Mouse (Mus musculus): ENCODE measurements around the gene Rasgef1a. TPM values are rescaled to one million over a fixed set of nuclear protein-coding genes. Genes with fewer than 3 reads are reported as not detected.

Rasgef1a gene
- polyA plus RNA-seq, 1 experiment = 0.11 TPM

DNA sequence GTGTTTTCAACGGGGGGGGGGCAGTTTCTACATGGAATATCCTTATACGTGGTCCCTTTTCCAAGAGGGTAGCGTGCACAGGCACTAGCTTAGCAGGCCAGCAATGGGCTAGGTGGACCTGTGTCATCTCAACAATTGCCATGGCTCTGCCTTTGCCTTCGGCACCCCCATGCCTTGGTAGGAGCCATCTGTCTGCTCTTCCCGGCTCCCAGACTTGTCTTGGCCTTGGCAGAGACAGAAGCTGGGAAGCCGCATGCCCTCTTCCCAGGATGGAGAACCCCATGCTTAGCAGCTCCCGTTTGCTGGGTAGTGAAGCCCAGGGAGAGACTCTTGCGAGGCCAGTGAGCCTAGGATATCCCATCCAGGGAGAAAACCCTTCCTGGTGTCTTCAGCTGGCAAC, 73.4 kb downstream of the Rasgef1a start:
- Histone ChIP-seq H3K79me2 (ENCODE audit: control insufficient read depth, insufficient read depth) (no peaks in the 10 kb centered on the region), H3ac (ENCODE audit: control insufficient read depth, insufficient read length) (no peak overlapping the region), H3K27me3 (ENCODE audit: control insufficient read depth, insufficient read depth, insufficient read length) (peaks cover 33% of the 10 kb centered on the region), H3K4me2 (ENCODE audit: low read depth) (no peak overlapping the region), H3K4me3 (no peak overlapping the region), H3K36me3 (ENCODE audit: control insufficient read depth, insufficient read depth) (no peaks in the 10 kb centered on the region)
- TF ChIP-seq REST (IDR thresholded peaks at IDR 0.05; ENCODE audit: insufficient read depth, insufficient read length) = no peak
- no peak for TF ChIP-seq CEBPB (IDR thresholded peaks at IDR 0.05; ENCODE audit: insufficient read depth, poor library complexity, severe bottlenecking)
- no peak for TF ChIP-seq SRF (IDR thresholded peaks at IDR 0.05; ENCODE audit: control insufficient read depth, insufficient read length, low read depth)
- no peak for TF ChIP-seq TCF3 (IDR thresholded peaks at IDR 0.05; ENCODE audit: insufficient read length, low read depth)
- TF ChIP-seq TCF12 (IDR thresholded peaks at IDR 0.05; ENCODE audit: insufficient read depth, poor library complexity, severe bottlenecking) = no peak
- TF ChIP-seq POLR2A (IDR thresholded peaks at IDR 0.05; ENCODE audit: insufficient read length, low read depth) = no peak
- no peak for TF ChIP-seq MYOD1 (IDR thresholded peaks at IDR 0.05; ENCODE audit: control insufficient read depth in 1 of 3, insufficient read length in 2 of 3, low read depth in 2 of 3)
- no peak for TF ChIP-seq USF1 (IDR thresholded peaks at IDR 0.05; ENCODE audit: low read depth)
- TF ChIP-seq MYOG (IDR thresholded peaks at IDR 0.05; ENCODE audit: control insufficient read depth in 1 of 3, insufficient read depth in 1 of 3, insufficient read length in 2 of 3, low read depth in 2 of 3) = no peak
- TF ChIP-seq POLR2AphosphoS2 (IDR thresholded peaks at IDR 0.05; ENCODE audit: insufficient read length, low read depth) = no peak
- no peak for TF ChIP-seq MAX (IDR thresholded peaks at IDR 0.05; ENCODE audit: low read depth)
- TF ChIP-seq E2F4 (IDR thresholded peaks at IDR 0.05; ENCODE audit: insufficient read depth) = no peak

DNA sequence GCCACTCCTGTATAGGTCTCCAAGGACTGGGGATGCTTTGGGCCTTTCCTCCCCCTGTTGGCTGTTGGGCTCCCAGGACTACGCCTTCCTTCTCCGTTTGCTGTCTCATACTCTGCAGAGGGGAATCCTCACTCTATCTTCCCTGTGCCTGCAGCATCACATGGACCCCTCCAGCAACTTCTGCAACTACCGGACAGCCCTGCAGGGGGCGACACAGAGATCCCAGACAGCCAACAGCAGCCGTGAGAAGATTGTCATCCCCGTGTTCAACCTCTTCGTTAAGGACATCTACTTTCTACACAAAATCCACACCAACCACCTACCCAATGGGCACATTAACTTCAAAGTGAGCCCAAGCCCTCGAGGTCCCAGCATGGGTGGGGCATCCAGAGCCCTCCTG, 76.7 kb downstream of the Rasgef1a start:
- peaks cover 7% of the 10 kb centered on the region for H3K27me3 ChIP-seq (ENCODE audit: control insufficient read depth, insufficient read depth, insufficient read length)
- TF ChIP-seq MAX (IDR thresholded peaks at IDR 0.05; ENCODE audit: low read depth) = no peak
- TF ChIP-seq TCF3 (IDR thresholded peaks at IDR 0.05; ENCODE audit: insufficient read length, low read depth) = no peak
- no peak for TF ChIP-seq MYOD1 (IDR thresholded peaks at IDR 0.05; ENCODE audit: control insufficient read depth in 1 of 3, insufficient read length in 2 of 3, low read depth in 2 of 3)
- no peak for TF ChIP-seq CEBPB (IDR thresholded peaks at IDR 0.05; ENCODE audit: insufficient read depth, poor library complexity, severe bottlenecking)
- no peak for TF ChIP-seq POLR2AphosphoS2 (IDR thresholded peaks at IDR 0.05; ENCODE audit: insufficient read length, low read depth)
- no peak for TF ChIP-seq SRF (IDR thresholded peaks at IDR 0.05; ENCODE audit: control insufficient read depth, insufficient read length, low read depth)
- TF ChIP-seq TCF12 (IDR thresholded peaks at IDR 0.05; ENCODE audit: insufficient read depth, poor library complexity, severe bottlenecking) = no peak
- TF ChIP-seq E2F4 (IDR thresholded peaks at IDR 0.05; ENCODE audit: insufficient read depth) = no peak
- no peak for TF ChIP-seq POLR2A (IDR thresholded peaks at IDR 0.05; ENCODE audit: insufficient read length, low read depth)
- TF ChIP-seq REST (IDR thresholded peaks at IDR 0.05; ENCODE audit: insufficient read depth, insufficient read length) = no peak
- no peak for TF ChIP-seq MYOG (IDR thresholded peaks at IDR 0.05; ENCODE audit: control insufficient read depth in 1 of 3, insufficient read depth in 1 of 3, insufficient read length in 2 of 3, low read depth in 2 of 3)
- no peak for TF ChIP-seq USF1 (IDR thresholded peaks at IDR 0.05; ENCODE audit: low read depth)
- H3K4me2 ChIP-seq (ENCODE audit: low read depth) = no peak overlapping the region
- H3K4me3 ChIP-seq = no peak overlapping the region
- H3K36me3 ChIP-seq (ENCODE audit: control insufficient read depth, insufficient read depth) = no peaks in the 10 kb centered on the region
- H3K79me2 ChIP-seq (ENCODE audit: control insufficient read depth, insufficient read depth) = no peaks in the 10 kb centered on the region
- H3ac ChIP-seq (ENCODE audit: control insufficient read depth, insufficient read length) = no peak overlapping the region

DNA sequence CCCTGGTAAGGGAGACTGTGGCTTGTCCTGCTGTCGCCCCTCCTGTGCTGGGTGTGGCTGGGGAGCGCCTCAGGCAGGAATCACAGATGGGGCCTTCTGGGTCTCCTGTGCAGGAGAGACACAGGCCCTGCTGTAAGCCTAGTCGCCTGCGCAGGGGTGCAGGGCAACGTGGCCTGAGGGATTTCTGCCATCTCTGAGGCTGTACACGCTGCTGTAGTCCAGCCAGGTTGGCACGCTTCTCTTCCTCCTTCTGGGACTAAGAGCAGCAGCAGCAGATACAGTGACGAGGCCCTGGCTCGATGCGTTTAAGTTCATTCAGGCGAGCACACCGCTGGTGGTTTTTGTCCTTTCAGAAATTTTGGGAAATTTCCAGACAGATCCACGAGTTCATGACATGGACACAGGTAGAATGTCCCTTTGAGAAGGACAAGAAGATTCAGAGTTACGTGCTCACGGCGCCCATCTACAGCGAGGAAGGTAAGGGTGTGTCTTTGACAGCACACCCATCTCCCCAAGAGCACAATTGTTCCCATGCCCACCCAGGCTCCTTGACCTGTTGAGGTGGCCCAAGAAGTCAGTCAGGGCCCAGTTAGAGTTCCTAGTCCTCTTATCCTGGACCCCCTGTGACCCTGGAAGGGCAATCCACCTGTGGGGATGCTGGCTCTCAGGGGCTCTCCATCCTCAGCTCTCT, 77.7 kb downstream of the Rasgef1a start:
- Histone ChIP-seq H3K4me2 (ENCODE audit: low read depth) (no peak overlapping the region), H3K79me2 (ENCODE audit: control insufficient read depth, insufficient read depth) (no peaks in the 10 kb centered on the region), H3ac (ENCODE audit: control insufficient read depth, insufficient read length) (no peak overlapping the region), H3K27me3 (ENCODE audit: control insufficient read depth, insufficient read depth, insufficient read length) (peaks cover 8% of the 10 kb centered on the region), H3K4me3 (no peak overlapping the region), H3K36me3 (ENCODE audit: control insufficient read depth, insufficient read depth) (no peaks in the 10 kb centered on the region)
- TF ChIP-seq USF1 (IDR thresholded peaks at IDR 0.05; ENCODE audit: low read depth) = no peak

DNA sequence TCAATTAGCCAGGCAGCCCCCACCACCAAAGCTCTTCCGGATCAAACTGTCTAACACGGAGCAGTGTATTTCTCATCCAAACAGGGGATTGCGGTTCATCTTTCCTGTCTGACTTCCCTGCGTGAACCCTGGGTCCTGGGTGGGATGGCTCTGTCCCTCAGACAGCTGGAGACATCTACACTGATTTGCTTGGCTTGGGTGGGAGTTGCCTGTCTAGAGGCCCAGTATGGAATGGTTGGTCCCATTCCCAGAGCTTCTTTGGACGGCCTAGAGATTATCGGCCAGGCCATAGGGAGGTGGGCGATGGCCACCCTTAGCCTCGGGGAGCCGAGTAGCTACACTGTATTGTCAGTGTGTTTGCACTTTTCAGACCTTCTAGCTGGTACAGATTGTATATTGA, 79.6 kb downstream of the Rasgef1a start:
- H3K4me2 ChIP-seq (ENCODE audit: low read depth) = no peak overlapping the region
- no peak overlapping the region for H3ac ChIP-seq (ENCODE audit: control insufficient read depth, insufficient read length)
- H3K4me3 ChIP-seq = no peak overlapping the region
- no peaks in the 10 kb centered on the region for H3K36me3 ChIP-seq (ENCODE audit: control insufficient read depth, insufficient read depth)
- no peaks in the 10 kb centered on the region for H3K79me2 ChIP-seq (ENCODE audit: control insufficient read depth, insufficient read depth)
- TF ChIP-seq SRF (IDR thresholded peaks at IDR 0.05; ENCODE audit: control insufficient read depth, insufficient read length, low read depth) (no peak), MYOD1 (IDR thresholded peaks at IDR 0.05; ENCODE audit: control insufficient read depth in 1 of 3, insufficient read length in 2 of 3, low read depth in 2 of 3) (no peak), MAX (IDR thresholded peaks at IDR 0.05; ENCODE audit: low read depth) (no peak), POLR2A (IDR thresholded peaks at IDR 0.05; ENCODE audit: insufficient read length, low read depth) (no peak), MYOG (IDR thresholded peaks at IDR 0.05; ENCODE audit: control insufficient read depth in 1 of 3, insufficient read depth in 1 of 3, insufficient read length in 2 of 3, low read depth in 2 of 3) (no peak), REST (IDR thresholded peaks at IDR 0.05; ENCODE audit: insufficient read depth, insufficient read length) (no peak), TCF12 (IDR thresholded peaks at IDR 0.05; ENCODE audit: insufficient read depth, poor library complexity, severe bottlenecking) (no peak), POLR2AphosphoS2 (IDR thresholded peaks at IDR 0.05; ENCODE audit: insufficient read length, low read depth) (no peak), CEBPB (IDR thresholded peaks at IDR 0.05; ENCODE audit: insufficient read depth, poor library complexity, severe bottlenecking) (no peak), USF1 (IDR thresholded peaks at IDR 0.05; ENCODE audit: low read depth) (no peak), E2F4 (IDR thresholded peaks at IDR 0.05; ENCODE audit: insufficient read depth) (no peak), TCF3 (IDR thresholded peaks at IDR 0.05; ENCODE audit: insufficient read length, low read depth) (no peak)
- peaks cover 3% of the 10 kb centered on the region for H3K27me3 ChIP-seq (ENCODE audit: control insufficient read depth, insufficient read depth, insufficient read length)
